Mouse (Mus musculus): ENCODE results near the gene Meis1.

DNA sequence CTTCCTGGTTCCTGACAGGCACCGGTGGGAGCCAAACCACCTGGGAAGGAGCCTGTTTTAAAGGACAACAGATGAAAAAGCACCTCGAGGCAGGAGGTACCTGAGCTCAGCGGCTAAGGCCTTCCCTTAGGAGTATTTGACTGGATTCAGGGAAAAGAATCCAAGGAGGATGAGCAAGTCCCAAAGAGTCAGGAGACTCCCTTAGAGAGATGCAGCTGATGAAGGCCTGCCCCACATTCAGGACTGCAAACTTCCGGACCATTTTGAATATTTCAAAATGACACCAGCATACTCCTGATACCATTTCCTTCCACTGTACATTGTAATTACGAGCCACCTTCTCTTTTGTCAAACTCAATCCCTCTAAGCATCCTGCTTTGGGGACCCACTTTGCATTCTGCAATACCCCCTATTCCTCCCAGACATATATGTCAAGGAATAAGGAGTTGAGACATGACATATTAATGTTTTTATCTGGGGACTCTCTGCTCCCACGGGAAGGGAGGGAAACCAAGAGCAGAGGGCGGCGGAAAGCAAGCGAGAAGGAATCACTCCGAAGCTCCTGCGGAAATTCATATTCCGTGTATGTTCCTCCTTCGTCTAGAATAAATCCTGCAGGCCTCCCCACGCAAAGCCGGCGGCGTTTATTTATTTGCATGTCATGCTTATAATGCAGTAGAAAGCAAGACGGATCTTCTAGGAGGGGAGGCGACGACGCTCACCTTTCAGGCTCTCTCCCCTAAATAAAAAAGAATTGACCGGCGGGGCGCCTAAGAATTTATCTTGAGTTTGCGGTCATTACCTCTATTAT is 148.5 kb downstream of the Meis1 start:
- TF ChIP-seq POLR2A (IDR thresholded peaks at IDR 0.05; ENCODE audit: borderline replicate concordance, extremely low read depth, low read depth, low read length) (no peak), CTCF (IDR thresholded peaks at IDR 0.05; ENCODE audit: insufficient read depth, low read length) (no peak)

Measured in lung, adult 2 months (tissue).